Mouse (Mus musculus) limb, embryonic 12.5 days (tissue): Measurements from ENCODE around the gene Slit3. TPM values are rescaled to one million over a fixed set of nuclear protein-coding genes. Genes with fewer than 3 reads are reported as not detected.

Experiments used
- ATAC-seq: fragments of 200-750 bp; cut with Nextera tagmentation; 2 replicates; pipeline ENCODE4 v1.8.0; 2017; ENCODE audit warnings: low read depth, moderate TSS enrichment; ENCODE audit not compliant: insufficient number of reproducible peaks, insufficient read depth, low FRiP score, low TSS enrichment
- H3K27ac ChIP-seq: fragments of 300-500 bp; sonication (generic); 2 replicates; pipeline ENCODE4 v1.5.1; 2016; ENCODE audit warnings: mild to moderate bottlenecking, moderate library complexity
- H3K27me3 ChIP-seq: fragments of 300-500 bp; sonication (generic); 2 replicates; pipeline ENCODE4 v1.6.1; 2016; ENCODE audit warnings: mild to moderate bottlenecking, moderate library complexity
- H3K36me3 ChIP-seq: fragments of 300-500 bp; sonication (generic); 2 replicates; pipeline ENCODE4 v1.6.1; 2016; ENCODE audit warnings: mild to moderate bottlenecking, moderate library complexity
- H3K4me1 ChIP-seq: fragments of 300-500 bp; sonication (generic); replicated peaks from 2 replicates; pipeline ENCODE4 v1.6.1; 2016
- H3K4me2 ChIP-seq: fragments of 300-500 bp; sonication (generic); 2 replicates; pipeline ENCODE4 v1.6.1; 2016; ENCODE audit warnings: mild to moderate bottlenecking, moderate library complexity
- H3K4me3 ChIP-seq: fragments of 300-500 bp; sonication (generic); replicated peaks from 2 replicates; pipeline ENCODE4 v1.5.1; 2016; ENCODE audit warnings: mild to moderate bottlenecking
- H3K9ac ChIP-seq: fragments of 300-500 bp; sonication (generic); replicated peaks from 2 replicates; pipeline ENCODE4 v1.6.1; 2016; ENCODE audit warnings: mild to moderate bottlenecking, moderate library complexity
- H3K9me3 ChIP-seq: fragments of 300-500 bp; sonication (generic); 2 replicates; pipeline ENCODE4 v1.6.1; 2016; ENCODE audit warnings: mild to moderate bottlenecking, moderate library complexity
- WGBS: fragments of 180-500 bp; shearing (Covaris S2); methylation state at CpG from one replicate; pipeline ENCODE4 v1.1.7; 2016; 5-methylcytosine and 5-hydroxymethylcytosine counted together
- polyA plus RNA-seq: library from polyadenylated mRNA; unstranded; fragments of >200 nt; fragmentation: Nextera tagmentation; extraction: Ambion mirVana; gene quantifications from 2 replicates; pipeline ENCODE4 v1.2.1, GENCODE M21; 2016

Gene Slit3
- polyA plus RNA-seq, 1 experiment from 2014 or later, result 29.7 TPM

DNA sequence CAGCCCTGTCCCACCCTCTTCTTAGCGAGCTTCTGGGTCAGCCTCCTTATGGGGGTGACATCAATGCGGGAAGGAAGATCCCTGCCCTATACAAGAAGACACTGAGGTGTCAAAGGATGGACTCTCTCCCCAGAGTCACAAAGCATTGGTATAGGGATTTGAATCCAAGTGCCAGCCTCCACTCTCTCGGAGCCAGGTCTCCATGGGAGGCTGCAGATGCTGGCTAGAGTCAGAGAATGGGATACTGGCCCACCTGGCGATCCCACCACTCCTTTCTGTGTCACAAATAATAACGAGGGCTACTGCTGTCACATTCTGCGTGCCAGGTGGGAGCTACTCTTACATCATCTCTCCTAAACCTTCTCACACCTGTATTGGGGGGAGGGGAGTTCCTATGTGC is 549.2 kb downstream of the Slit3 start:
- Histone ChIP-seq H3K4me3 (no peak overlapping the region), H3K9me3 (no peaks in the 10 kb centered on the region), H3K4me1 (0 out of 2 replicates have a peak, but pooled peaks cover 6% of the 10 kb centered on the region), H3K4me2 (no peak overlapping the region), H3K9ac (no peak overlapping the region), H3K27me3 (no peaks in the 10 kb centered on the region), H3K27ac (no peak overlapping the region), H3K36me3 (peaks cover 33% of the 10 kb centered on the region)
- ATAC-seq, result no peak
- 79% methylated on average over 6 of the region's 6 CpGs for WGBS

DNA sequence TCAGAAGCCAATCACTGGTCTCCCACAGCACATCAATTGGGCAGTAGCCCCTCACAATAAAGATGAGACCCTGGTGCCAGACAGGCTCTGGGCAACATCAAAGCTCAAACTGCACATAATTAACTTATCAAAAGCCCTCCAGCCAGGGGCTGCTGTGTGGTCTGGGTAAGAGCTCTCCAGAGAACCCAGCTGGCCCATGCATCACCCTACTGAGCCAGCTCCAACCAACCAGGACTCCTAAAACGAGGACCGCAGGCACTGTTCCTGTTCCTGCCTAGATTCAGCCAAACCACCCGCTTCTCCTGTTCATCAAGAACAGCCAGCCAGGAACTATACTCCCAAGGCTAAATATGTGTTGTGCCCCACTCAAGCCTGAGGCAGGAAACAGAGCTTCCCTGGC is 549.7 kb downstream of the Slit3 start:
- Histone ChIP-seq H3K27me3 (no peaks in the 10 kb centered on the region), H3K4me2 (no peak overlapping the region), H3K4me1 (0 out of 2 replicates have a peak, but pooled peaks cover 6% of the 10 kb centered on the region), H3K9me3 (no peaks in the 10 kb centered on the region), H3K36me3 (peaks cover 32% of the 10 kb centered on the region), H3K27ac (no peak overlapping the region), H3K4me3 (no peak overlapping the region), H3K9ac (no peak overlapping the region)
- WGBS, result 56% methylated on average over 3 of the region's 3 CpGs
- no peak for ATAC-seq

DNA sequence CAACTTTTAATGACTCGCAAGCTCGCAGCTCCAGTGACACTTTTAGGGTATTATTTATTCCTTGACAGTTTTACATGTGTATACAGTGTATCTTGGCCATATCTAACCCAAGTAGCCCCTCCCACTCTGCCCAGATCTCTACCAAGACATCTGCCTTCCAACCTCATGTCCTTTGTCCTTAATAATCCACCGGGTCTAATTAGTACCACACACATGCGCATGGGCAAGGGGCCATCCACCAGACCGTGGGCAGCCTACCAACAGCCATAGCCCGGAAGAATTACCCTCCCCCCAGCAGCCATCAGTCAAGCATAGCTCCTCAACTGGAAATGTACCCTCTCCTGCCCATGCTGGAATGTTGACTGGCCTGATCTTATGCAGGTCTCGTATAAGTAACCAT is 552.0 kb downstream of the Slit3 start:
- ATAC-seq, result no peak
- Histone ChIP-seq H3K27me3 (no peaks in the 10 kb centered on the region), H3K4me1 (0 out of 2 replicates have a peak, but pooled peaks cover 10% of the 10 kb centered on the region), H3K9me3 (no peaks in the 10 kb centered on the region), H3K4me3 (no peak overlapping the region), H3K27ac (no peak overlapping the region), H3K9ac (no peak overlapping the region), H3K36me3 (peaks cover 38% of the 10 kb centered on the region), H3K4me2 (no peak overlapping the region)
- WGBS, result 88% methylated on average over 7 of the region's 7 CpGs

DNA sequence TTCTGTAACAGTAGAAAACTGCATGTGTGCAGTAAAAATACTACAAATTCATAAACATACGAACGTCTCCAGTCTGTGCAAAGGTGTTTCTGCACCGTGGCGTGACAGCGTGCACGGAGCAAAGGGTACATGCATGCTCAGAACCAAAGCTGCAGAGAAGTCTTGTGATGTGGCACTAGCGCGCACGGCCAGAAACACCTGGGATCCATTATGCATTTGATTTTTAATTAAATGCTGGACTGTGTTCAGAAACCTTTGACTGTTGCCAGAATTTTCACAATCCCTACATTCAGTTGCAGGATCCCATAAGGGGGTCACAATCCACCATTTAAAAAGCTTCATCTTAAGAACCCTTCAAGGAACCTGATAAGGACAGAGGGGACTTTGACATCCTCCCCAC is 553.2 kb downstream of the Slit3 start:
- 56% methylated on average over 9 of the region's 9 CpGs for WGBS
- no peak overlapping the region for H3K4me2 ChIP-seq
- no peak overlapping the region; the same call in 1 of the 2 replicates for H3K27ac ChIP-seq

DNA sequence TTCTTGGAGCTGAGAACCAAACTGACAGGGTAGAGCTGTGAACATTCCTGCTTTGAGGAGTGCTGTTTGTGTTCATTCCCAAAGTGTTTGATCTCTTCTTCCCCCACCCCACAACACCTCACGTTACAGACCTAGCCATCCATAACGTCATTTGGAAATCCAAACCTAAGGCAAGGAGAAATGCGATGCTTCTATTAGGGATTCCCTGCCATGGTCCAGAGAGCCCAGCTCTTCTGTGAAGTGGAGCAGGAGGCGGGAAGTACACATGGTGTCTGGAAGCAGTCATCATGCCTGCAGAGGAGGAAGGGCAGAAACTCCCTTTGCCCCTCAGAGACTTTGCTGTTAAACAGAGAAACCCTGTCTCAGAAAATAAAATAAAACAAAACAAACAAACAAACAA is 555.7 kb downstream of the Slit3 start:
- Histone ChIP-seq H3K4me3 (no peak overlapping the region), H3K27me3 (no peaks in the 10 kb centered on the region), H3K27ac (no peak overlapping the region), H3K9ac (no peak overlapping the region), H3K4me1 (0 out of 2 replicates have a peak, but pooled peaks cover 10% of the 10 kb centered on the region), H3K9me3 (no peaks in the 10 kb centered on the region), H3K36me3 (peaks cover 42% of the 10 kb centered on the region), H3K4me2 (no peak overlapping the region)
- WGBS, result 33% methylated on average over 4 of the region's 4 CpGs
- ATAC-seq, result no peak

More for the DNA sequence above, 553.2 kb downstream of the Slit3 start:
- Histone ChIP-seq H3K27me3 (no peaks in the 10 kb centered on the region), H3K4me3 (no peak overlapping the region), H3K4me1 (0 out of 2 replicates have a peak, but pooled peaks cover 10% of the 10 kb centered on the region), H3K9me3 (no peaks in the 10 kb centered on the region), H3K36me3 (peaks cover 38% of the 10 kb centered on the region), H3K9ac (no peak overlapping the region)
- no peak for ATAC-seq

DNA sequence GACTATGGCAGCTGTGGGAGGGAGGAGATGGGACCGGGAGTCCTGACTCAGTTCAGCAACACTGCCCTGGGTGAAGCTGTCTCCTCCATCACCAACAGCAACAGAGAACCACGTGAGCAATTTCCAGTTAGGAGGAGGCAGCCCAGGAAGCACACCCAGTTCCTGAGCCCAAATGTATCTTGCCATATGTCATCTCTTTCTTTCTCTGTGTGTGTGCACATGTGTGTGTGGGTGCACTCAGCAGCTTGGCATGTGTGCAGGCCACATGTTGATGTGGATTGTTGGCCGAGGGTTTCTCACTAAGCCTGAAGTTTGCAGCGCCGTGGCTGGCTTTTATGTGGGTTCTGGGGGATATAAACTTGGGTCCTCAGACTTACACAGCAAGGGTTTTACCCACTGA is 559.0 kb downstream of the Slit3 start:
- Histone ChIP-seq H3K27ac (no peak overlapping the region), H3K9ac (no peak overlapping the region), H3K4me3 (no peak overlapping the region), H3K36me3 (peaks cover 51% of the 10 kb centered on the region), H3K9me3 (no peaks in the 10 kb centered on the region), H3K4me1 (0 out of 2 replicates have a peak, but pooled peaks cover 4% of the 10 kb centered on the region), H3K4me2 (no peak overlapping the region), H3K27me3 (no peaks in the 10 kb centered on the region)
- 81% methylated on average over 5 of the region's 5 CpGs for WGBS
- no peak for ATAC-seq

DNA sequence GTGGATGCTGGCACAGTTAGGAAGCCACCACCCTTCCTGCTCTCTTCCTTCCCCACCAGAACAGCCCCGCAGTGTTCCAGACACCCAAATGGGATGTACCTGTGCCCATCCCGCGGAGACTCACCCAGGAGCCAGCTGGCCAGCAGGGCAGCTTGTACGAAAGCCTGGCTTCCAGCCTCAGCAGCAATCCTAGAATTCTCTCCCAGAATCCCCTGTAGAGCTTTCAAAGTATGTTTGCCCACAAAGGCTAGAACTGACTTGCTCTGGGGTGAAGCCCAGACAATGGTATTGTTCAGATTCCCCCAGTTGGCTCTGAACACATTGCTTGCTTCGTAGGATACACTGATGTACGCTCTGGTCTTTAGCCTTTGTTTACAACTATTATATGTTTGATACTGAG is 566.3 kb downstream of the Slit3 start:
- H3K27me3 ChIP-seq, result no peaks in the 10 kb centered on the region
- H3K36me3 ChIP-seq, result peaks cover 71% of the 10 kb centered on the region
- H3K9me3 ChIP-seq, result no peaks in the 10 kb centered on the region
- H3K27ac ChIP-seq, result no peak overlapping the region
- ATAC-seq, result no peak
- H3K4me3 ChIP-seq, result no peak overlapping the region
- H3K9ac ChIP-seq, result no peak overlapping the region
- WGBS, result 93% methylated on average over 6 of the region's 6 CpGs
- H3K4me1 ChIP-seq, result no peaks in the 10 kb centered on the region
- H3K4me2 ChIP-seq, result no peak overlapping the region

DNA sequence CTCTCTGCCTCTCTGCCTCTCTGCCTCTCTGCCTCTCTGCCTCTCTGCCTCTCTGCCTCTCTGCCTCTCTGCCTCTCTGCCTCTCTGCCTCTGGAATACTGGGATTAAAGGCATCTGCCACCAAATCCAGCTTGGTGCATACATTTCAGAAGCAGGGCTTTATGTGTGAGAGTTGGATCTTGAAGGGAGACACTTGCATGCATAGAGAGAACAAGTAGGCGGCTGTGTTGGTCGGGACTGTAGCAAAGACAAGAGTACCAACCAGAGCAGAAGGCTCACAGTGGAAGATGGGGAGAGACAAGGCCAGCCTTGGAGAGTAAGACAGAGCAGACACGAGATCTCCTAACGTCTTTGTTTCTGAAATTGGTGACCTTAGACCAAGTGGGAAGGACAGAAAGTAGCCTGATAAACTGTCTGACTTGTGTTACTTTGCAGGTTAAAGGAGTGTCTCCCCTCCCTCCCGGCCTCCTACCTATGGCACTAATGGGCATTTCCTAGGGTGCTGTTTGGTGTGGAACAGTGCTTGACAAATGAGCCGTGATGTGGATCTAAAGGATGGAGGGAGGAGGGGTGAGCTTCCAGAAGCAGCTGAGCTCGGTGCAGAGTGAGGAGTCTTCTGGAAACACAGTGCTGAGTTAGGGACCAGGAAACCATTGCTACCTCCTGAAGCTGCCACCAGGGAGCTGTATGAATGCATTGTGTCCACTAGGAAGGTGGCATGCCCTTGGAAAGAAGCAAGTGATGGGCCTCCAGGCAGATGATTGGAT is 569.7 kb downstream of the Slit3 start:
- 70% methylated on average over 7 of the region's 7 CpGs for WGBS
- Histone ChIP-seq H3K4me1 (0 out of 2 replicates have a peak, but pooled peaks cover 7% of the 10 kb centered on the region), H3K27ac (no peak overlapping the region), H3K27me3 (no peaks in the 10 kb centered on the region), H3K4me3 (no peak overlapping the region), H3K4me2 (no peak overlapping the region), H3K9ac (no peak overlapping the region), H3K36me3 (peaks cover 44% of the 10 kb centered on the region), H3K9me3 (no peaks in the 10 kb centered on the region)
- ATAC-seq, result no peak

DNA sequence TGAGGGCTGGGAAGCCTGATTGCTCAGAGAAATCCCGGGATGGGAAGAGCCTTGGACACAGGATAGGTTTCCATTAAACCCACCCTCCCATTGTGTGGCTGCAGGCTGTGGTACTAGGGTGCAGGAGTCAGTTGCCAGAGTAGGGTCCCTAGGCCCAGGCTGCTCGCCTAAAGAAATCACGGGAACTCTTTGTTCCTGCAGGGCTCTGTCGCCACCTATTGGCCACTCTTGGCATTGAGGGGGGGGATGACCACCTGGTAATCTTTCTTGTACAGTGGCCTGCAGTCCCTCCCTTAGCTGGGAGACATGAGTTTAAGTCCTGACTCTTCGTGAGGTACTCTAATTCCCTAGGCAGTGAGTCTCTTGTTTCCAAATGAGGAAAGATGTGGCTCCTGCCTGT is 572.1 kb downstream of the Slit3 start:
- ATAC-seq, result no peak
- no peak overlapping the region for H3K27ac ChIP-seq
- no peaks in the 10 kb centered on the region for H3K9me3 ChIP-seq
- no peak overlapping the region for H3K4me3 ChIP-seq
- H3K36me3 ChIP-seq, result peaks cover 23% of the 10 kb centered on the region
- H3K9ac ChIP-seq, result no peak overlapping the region
- no peak overlapping the region for H3K4me2 ChIP-seq
- no peaks in the 10 kb centered on the region for H3K27me3 ChIP-seq
- 0 out of 2 replicates have a peak, but pooled peaks cover 7% of the 10 kb centered on the region for H3K4me1 ChIP-seq
- 19% methylated on average over 5 of the region's 5 CpGs for WGBS

DNA sequence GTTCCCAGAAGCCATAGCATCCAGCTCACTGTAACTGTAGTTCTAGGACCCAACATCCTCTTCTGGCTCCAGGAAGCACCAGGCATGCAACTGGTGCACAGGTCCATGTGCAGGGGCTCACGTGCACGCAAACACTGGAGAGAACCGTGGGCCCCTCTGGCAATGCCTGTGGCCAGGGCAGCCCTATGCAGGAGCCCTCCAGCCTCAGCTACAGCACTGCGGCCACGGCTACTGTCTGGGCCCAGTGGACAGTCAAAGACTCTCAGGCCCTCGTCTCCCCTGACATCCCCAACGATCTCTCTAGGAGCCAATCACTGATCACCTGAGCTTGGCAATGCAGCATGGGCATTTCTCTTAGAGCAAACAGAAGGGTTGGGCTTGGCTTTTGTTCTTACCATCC is 572.6 kb downstream of the Slit3 start:
- Histone ChIP-seq H3K4me3 (no peak overlapping the region), H3K27me3 (no peaks in the 10 kb centered on the region), H3K9ac (no peak overlapping the region), H3K4me2 (no peak overlapping the region), H3K36me3 (peaks cover 21% of the 10 kb centered on the region), H3K9me3 (no peaks in the 10 kb centered on the region), H3K27ac (no peak overlapping the region), H3K4me1 (0 out of 2 replicates have a peak, but pooled peaks cover 7% of the 10 kb centered on the region)
- ATAC-seq, result no peak
- WGBS, result 91% methylated on average over 7 of the region's 7 CpGs

DNA sequence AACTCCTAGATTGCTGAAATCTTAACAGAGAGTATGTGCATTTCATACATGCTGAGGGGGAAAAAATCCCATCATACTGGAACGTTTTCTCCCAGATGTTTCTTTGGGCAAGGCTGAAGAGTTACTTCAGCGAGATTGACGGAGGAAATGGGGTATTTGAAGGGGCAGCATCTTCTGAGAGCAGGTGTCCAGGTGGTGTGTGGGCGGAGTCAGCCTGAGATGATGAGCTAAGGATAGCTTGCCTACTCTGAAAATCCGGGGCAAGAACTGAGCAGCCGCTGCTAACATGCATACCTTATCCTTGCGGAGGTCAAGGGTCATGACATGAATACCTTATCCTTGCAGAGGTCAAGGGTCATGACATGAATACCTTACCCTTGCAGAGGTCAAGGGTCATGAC is 576.5 kb downstream of the Slit3 start:
- 92% methylated on average over 7 of the region's 7 CpGs for WGBS
- Histone ChIP-seq H3K9me3 (no peaks in the 10 kb centered on the region), H3K36me3 (peaks cover 37% of the 10 kb centered on the region), H3K27me3 (no peaks in the 10 kb centered on the region), H3K27ac (no peak overlapping the region), H3K4me1 (0 out of 2 replicates have a peak, but pooled peaks cover 7% of the 10 kb centered on the region), H3K9ac (no peak overlapping the region), H3K4me3 (no peak overlapping the region), H3K4me2 (no peak overlapping the region)
- ATAC-seq, result no peak

DNA sequence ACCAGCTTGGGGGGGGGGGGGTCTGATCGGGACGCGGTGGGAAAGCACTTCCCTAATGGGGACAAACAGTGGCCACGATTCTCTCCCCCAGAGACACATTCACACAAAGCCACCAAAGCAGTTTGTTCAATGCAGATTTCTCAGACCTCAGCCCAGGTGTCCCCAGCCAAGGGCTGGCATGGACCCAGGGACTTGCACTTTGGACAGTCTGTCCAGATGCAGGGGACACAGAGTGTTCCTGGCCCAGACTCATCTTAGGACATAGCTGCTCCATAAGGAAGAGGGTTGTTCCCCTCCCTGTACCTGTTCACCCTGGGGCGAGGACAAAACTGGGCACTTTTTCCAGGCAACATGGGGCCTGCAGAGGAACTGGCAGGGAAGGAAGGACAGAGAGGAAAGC is 577.9 kb downstream of the Slit3 start:
- H3K27ac ChIP-seq, result no peak overlapping the region
- H3K36me3 ChIP-seq, result peaks cover 50% of the 10 kb centered on the region
- no peak overlapping the region for H3K4me3 ChIP-seq
- H3K4me1 ChIP-seq, result 0 out of 2 replicates have a peak, but pooled peaks cover 7% of the 10 kb centered on the region
- H3K9me3 ChIP-seq, result peaks cover 8% of the 10 kb centered on the region
- no peaks in the 10 kb centered on the region for H3K27me3 ChIP-seq
- ATAC-seq, result no peak
- no peak overlapping the region for H3K9ac ChIP-seq
- WGBS, result 96% methylated on average over 3 of the region's 5 CpGs
- H3K4me2 ChIP-seq, result no peak overlapping the region
